21 mouse cellular contexts compared by ENCODE assay signal in the genomic region with DNA sequence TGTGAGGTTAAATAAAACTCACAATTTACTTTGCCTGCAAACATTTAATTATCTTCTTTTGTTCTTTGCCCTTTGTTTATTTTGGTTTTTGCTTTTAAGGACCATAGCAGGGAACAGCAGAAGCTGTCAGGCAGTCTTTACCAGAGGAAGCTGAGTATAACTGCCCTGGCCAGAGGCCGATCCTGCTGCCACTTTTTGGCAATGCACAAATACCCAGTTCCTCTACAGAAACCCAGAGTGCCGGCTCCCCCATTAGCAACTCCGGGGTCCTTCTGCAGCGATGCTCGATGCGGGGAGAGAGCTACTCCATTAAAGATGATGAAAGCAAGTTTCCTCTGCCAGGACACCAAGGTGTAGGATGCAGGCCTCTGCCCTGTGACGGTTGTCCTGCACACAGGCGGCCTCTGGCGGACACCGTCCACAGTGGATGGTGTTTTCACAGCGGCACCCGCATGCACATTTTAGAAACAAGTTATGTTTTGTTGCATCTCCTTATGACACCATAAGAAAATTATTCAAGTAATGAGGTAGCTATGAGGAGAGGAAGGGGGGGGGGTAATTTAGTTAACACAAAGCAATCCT.
DNase-seq lines count a peak whose midpoint lies in the region; ATAC-seq and TF ChIP-seq lines count a peak whose summit lies in the region.
"Had no signal": no experiment of that assay in that cellular context is flagged by ENCODE, and none has a peak within 500 bp of the region (broad histone marks: within the 10 kb centered on the region; RNA-seq: fewer than 3 reads in every experiment).

No protein-coding gene starts in this region.

- no peak overlapping the region for H3K9ac ChIP-seq in heart, postnatal 0 days (replicated peaks; ENCODE audit: low read depth, low read length)
- H3K9ac ChIP-seq: embryonic facial prominence, embryonic 13.5 days; forebrain, embryonic 12.5 days; heart, embryonic 15.5 days; hindbrain, embryonic 14.5 days; intestine, embryonic 15.5 days had no signal

- no peak overlapping the region for H3K4me3 ChIP-seq in heart, postnatal 0 days (ENCODE audit: low read depth, low read length)
- no peak overlapping the region for H3K4me3 ChIP-seq in left cerebral cortex, adult 2 months
- H3K4me3 ChIP-seq: embryonic facial prominence, embryonic 13.5 days; forebrain, embryonic 12.5 days; heart, embryonic 15.5 days; intestine, embryonic 15.5 days had no signal

- no peak overlapping the region for H3K4me2 ChIP-seq in heart, postnatal 0 days (ENCODE audit: low read depth, low read length)
- H3K4me2 ChIP-seq: embryonic facial prominence, embryonic 13.5 days; forebrain, embryonic 12.5 days; heart, embryonic 11.5 days; heart, embryonic 15.5 days; hindbrain, embryonic 14.5 days; intestine, embryonic 15.5 days had no signal

- no peaks in the 10 kb centered on the region for H3K9me3 ChIP-seq in heart, postnatal 0 days (replicated peaks; ENCODE audit: control insufficient read depth, low read length)
- H3K9me3 ChIP-seq: embryonic facial prominence, embryonic 13.5 days; forebrain, embryonic 12.5 days; G1E; heart, embryonic 15.5 days; intestine, embryonic 15.5 days had no signal

- H3K36me3 ChIP-seq in heart, postnatal 0 days (replicated peaks; ENCODE audit: control insufficient read depth, insufficient read depth, low read length), result no peaks in the 10 kb centered on the region
- H3K36me3 ChIP-seq: embryonic facial prominence, embryonic 13.5 days; forebrain, embryonic 12.5 days; G1E; heart, embryonic 15.5 days; intestine, embryonic 15.5 days had no signal

- 73% methylated on average over 12 of the region's 12 CpGs for WGBS in heart, postnatal 0 days

- intact Hi-C loops in heart, postnatal 14 days (cut with DNase I), result no loop called here
- intact Hi-C loops in left cerebral cortex, adult 2 months (cut with DNase I), result no loop called here
- intact Hi-C loops in left cerebral cortex, postnatal 4 days (cut with DNase I), result no loop called here

- ATAC-seq in heart, postnatal 0 days (ENCODE audit: insufficient read depth, low read depth), result no peak
- ATAC-seq: forebrain, embryonic 16.5 days; intestine, embryonic 15.5 days had no signal

- peaks cover 20% of the 10 kb centered on the region for H3K4me1 ChIP-seq in heart, postnatal 0 days (ENCODE audit: control insufficient read depth, insufficient read depth)

- TF ChIP-seq EP300 in heart, postnatal 0 days (IDR thresholded peaks at IDR 0.05; ENCODE audit: low read depth), result no peak

- TF ChIP-seq CTCF in heart, postnatal 0 days (IDR thresholded peaks at IDR 0.05; ENCODE audit: low read depth), result peak; percentile 24
- peak; percentile 17 for TF ChIP-seq CTCF in left cerebral cortex, adult 2 months (IDR thresholded peaks at IDR 0.05)

- no peak for DNase-seq in heart, postnatal 0 days (ENCODE audit: low spot score)
- no peak for DNase-seq in heart, postnatal 14 days
- no peak for DNase-seq in left cerebral cortex, adult 2 months (ENCODE audit: extremely low spot score in 1 of 2, low spot score in 2 of 2)
- no peak for DNase-seq in left cerebral cortex, postnatal 4 days
- DNase-seq in testis, postnatal 10 days (ENCODE audit: low spot score), result peak; percentile 37
- DNase-seq in testis, postnatal 14 days (ENCODE audit: low spot score), result no peak
- DNase-seq in cerebellum, postnatal 4 days (ENCODE audit: low spot score in 2 of 2), result no peak
- DNase-seq: adrenal gland, postnatal 10 days; cerebellum, adult 11 months; cerebellum, adult 8-10 months; cerebellum, postnatal 14 days; gastrocnemius, postnatal 10 days; heart, postnatal 36 days had no signal

- no peaks in the 10 kb centered on the region for H3K27me3 ChIP-seq in heart, postnatal 0 days (ENCODE audit: control insufficient read depth, insufficient read depth, low read length)
- H3K27me3 ChIP-seq: embryonic facial prominence, embryonic 13.5 days; forebrain, embryonic 12.5 days; heart, embryonic 15.5 days; intestine, embryonic 15.5 days had no signal

- no peak overlapping the region for H3K27ac ChIP-seq in heart, postnatal 0 days (ENCODE audit: low read depth)
- H3K27ac ChIP-seq in left cerebral cortex, adult 2 months, result no peak overlapping the region
- H3K27ac ChIP-seq: embryonic facial prominence, embryonic 13.5 days; forebrain, embryonic 12.5 days; heart, embryonic 15.5 days; hindbrain, embryonic 14.5 days; intestine, embryonic 15.5 days had no signal
